Mouse (Mus musculus) limb, embryonic 13.5 days (tissue): ENCODE results near the gene Myl4. TPM values are rescaled to one million over a fixed set of nuclear protein-coding genes. Genes with fewer than 3 reads are reported as not detected.
A peak's percentile ranks its signal among the peaks of the same experiment; 100 is the strongest.

Experiments
- ATAC-seq: fragments of 200-750 bp; cut with Nextera tagmentation; 2 replicates; pipeline ENCODE4 v1.8.0; 2017; ENCODE audit warnings: low read depth, moderate number of reproducible peaks, moderate TSS enrichment; ENCODE audit not compliant: low FRiP score
- H3K27ac ChIP-seq: fragments of 300-500 bp; sonication (generic); 2 replicates; pipeline ENCODE4 v1.5.1; 2015; ENCODE audit warnings: inconsistent platforms, mild to moderate bottlenecking, moderate library complexity
- H3K27me3 ChIP-seq: fragments of 300-500 bp; sonication (generic); 2 replicates; pipeline ENCODE4 v1.6.1; 2015; ENCODE audit warnings: mild to moderate bottlenecking, inconsistent platforms
- H3K36me3 ChIP-seq: fragments of 300-500 bp; sonication (generic); 2 replicates; pipeline ENCODE4 v1.6.1; 2015; ENCODE audit warnings: inconsistent platforms, mild to moderate bottlenecking, moderate library complexity
- H3K4me1 ChIP-seq: fragments of 300-500 bp; sonication (generic); 2 replicates; pipeline ENCODE4 v1.6.1; 2015; ENCODE audit warnings: inconsistent platforms
- H3K4me2 ChIP-seq: fragments of 300-500 bp; sonication (generic); replicated peaks from 2 replicates; pipeline ENCODE4 v1.6.1; 2015; ENCODE audit warnings: inconsistent platforms, mild to moderate bottlenecking, moderate library complexity
- H3K4me3 ChIP-seq: fragments of 300-500 bp; sonication (generic); 2 replicates; pipeline ENCODE4 v1.5.1; 2015; ENCODE audit warnings: moderate library complexity, mild to moderate bottlenecking, inconsistent platforms
- H3K9ac ChIP-seq: fragments of 300-500 bp; sonication (generic); 2 replicates; pipeline ENCODE4 v1.6.1; 2015; ENCODE audit warnings: mild to moderate bottlenecking, inconsistent platforms
- H3K9me3 ChIP-seq: fragments of 300-500 bp; sonication (generic); 2 replicates; pipeline ENCODE4 v1.6.1; 2016; ENCODE audit warnings: inconsistent platforms
- WGBS: fragments of 180-500 bp; shearing (Covaris S2); methylation state at CpG from one replicate; pipeline ENCODE4 v1.1.7; 2015; 5-methylcytosine and 5-hydroxymethylcytosine counted together
- polyA plus RNA-seq: library from polyadenylated mRNA; unstranded; fragments of >200 nt; fragmentation: Nextera tagmentation; extraction: Ambion mirVana; gene quantifications from 2 replicates; pipeline ENCODE4 v1.2.1, GENCODE M21; 2015

Myl4 gene
- polyA plus RNA-seq, 1 experiment from 2014 or later, result 131 TPM

- H3K36me3 ChIP-seq, result no peaks in the 10 kb centered on the region
- no peak overlapping the region for H3K9ac ChIP-seq
- no peak overlapping the region for H3K4me2 ChIP-seq
- H3K4me1 ChIP-seq, result peaks cover 7% of the 10 kb centered on the region
- H3K27ac ChIP-seq, result no peak overlapping the region
- no peaks in the 10 kb centered on the region for H3K9me3 ChIP-seq
- no peak overlapping the region for H3K4me3 ChIP-seq
- 37% methylated on average over 10 of the region's 10 CpGs for WGBS
- ATAC-seq, result peak; percentile 82
- peaks cover 24% of the 10 kb centered on the region for H3K27me3 ChIP-seq
Measured at GRCm38 (mm10) chr11:104576772-104577612, 26.5 kb downstream of the Myl4 start.

- Histone ChIP-seq H3K4me1 (peaks cover 10% of the 10 kb centered on the region), H3K4me2 (no peak overlapping the region), H3K9ac (no peak overlapping the region), H3K9me3 (no peaks in the 10 kb centered on the region), H3K4me3 (no peak overlapping the region), H3K27me3 (peaks cover 13% of the 10 kb centered on the region), H3K36me3 (no peaks in the 10 kb centered on the region), H3K27ac (no peak overlapping the region)
- 21% methylated on average over 5 of the region's 5 CpGs for WGBS
- no peak for ATAC-seq
Measured at GRCm38 (mm10) chr11:104578074-104578473, 27.6 kb downstream of the Myl4 start.

DNA sequence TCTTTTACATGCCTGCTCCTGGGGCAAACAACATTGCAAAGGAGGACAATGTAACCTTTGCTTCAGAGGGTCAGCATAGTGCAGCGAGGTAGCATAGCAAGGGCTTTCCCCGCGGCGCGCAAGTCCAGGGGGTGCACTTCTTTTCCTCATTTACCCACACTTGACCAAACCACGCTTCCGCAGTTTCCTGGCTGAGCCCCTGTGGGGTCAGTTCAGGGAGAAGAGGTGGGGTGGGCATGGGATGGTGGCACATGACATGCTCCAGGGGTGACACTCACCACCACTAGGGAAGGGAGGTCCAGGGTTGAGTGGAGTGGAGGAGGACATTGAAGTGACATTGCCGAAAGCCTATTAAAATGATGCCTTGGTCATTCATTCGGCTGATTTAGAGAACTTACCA, 28.6 kb downstream of the Myl4 start:
- peaks cover 10% of the 10 kb centered on the region for H3K4me1 ChIP-seq
- no peaks in the 10 kb centered on the region for H3K9me3 ChIP-seq
- H3K9ac ChIP-seq, result no peak overlapping the region
- H3K27me3 ChIP-seq, result peaks cover 9% of the 10 kb centered on the region
- no peak for ATAC-seq
- H3K4me3 ChIP-seq, result no peak overlapping the region
- no peaks in the 10 kb centered on the region for H3K36me3 ChIP-seq
- 92% methylated on average over 9 of the region's 9 CpGs for WGBS
- no peak overlapping the region for H3K27ac ChIP-seq
- H3K4me2 ChIP-seq, result 0 out of 2 replicates have a peak overlapping the region, but pooled peaks have one; percentile 7

DNA sequence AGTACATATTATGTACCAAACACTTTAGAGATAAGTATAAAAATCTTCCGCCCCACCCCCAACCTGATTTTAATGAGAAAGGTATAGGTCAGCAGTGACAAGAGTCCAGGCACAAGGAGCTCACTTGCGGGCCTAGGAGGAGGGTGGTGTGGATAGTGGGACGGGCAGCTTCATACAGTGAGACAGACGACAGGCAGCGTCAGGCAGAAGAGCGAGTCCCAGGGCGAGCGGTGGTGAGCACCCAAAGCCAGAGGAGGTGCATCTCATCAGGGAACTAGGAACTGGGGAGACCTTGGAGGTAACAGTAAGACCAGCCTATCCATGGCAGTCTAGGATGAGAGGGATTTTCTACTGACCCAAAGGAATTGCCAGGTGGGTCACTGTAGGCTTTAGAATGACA, 29.1 kb downstream of the Myl4 start:
- 88% methylated on average over 8 of the region's 8 CpGs for WGBS
- Histone ChIP-seq H3K4me2 (no peak overlapping the region), H3K4me3 (no peak overlapping the region), H3K4me1 (peaks cover 10% of the 10 kb centered on the region), H3K27ac (no peak overlapping the region), H3K9me3 (no peaks in the 10 kb centered on the region), H3K9ac (no peak overlapping the region), H3K36me3 (no peaks in the 10 kb centered on the region), H3K27me3 (peaks cover 9% of the 10 kb centered on the region)
- no peak for ATAC-seq

DNA sequence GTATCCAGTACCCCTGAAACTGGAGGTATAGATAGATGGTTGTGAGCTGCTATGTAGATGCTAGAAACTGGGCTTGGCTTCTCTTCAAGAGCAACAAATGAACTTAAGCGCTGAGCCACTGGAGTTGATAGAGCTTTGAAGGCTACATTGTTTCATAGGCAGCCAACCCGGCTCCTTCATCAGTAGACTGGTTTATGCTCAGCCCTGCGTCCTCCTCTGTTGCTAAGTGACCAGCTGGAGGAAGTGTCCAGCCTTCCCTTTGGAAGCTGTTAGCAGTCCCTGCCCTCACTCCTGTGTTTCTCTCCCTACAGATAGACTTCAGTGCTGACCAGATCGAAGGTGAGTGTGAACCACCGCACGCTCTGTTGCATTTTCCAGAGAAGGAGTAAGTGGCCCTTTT, 29.6 kb downstream of the Myl4 start:
- no peak overlapping the region for H3K4me3 ChIP-seq
- 77% methylated on average over 6 of the region's 6 CpGs for WGBS
- peaks cover 10% of the 10 kb centered on the region for H3K4me1 ChIP-seq
- no peak for ATAC-seq
- no peak overlapping the region for H3K4me2 ChIP-seq
- no peak overlapping the region for H3K27ac ChIP-seq
- no peak overlapping the region for H3K9ac ChIP-seq
- H3K9me3 ChIP-seq, result no peaks in the 10 kb centered on the region
- H3K27me3 ChIP-seq, result peaks cover 9% of the 10 kb centered on the region
- H3K36me3 ChIP-seq, result no peaks in the 10 kb centered on the region

- Histone ChIP-seq H3K27ac (no peak overlapping the region), H3K27me3 (peaks cover 9% of the 10 kb centered on the region), H3K36me3 (no peaks in the 10 kb centered on the region), H3K4me3 (no peak overlapping the region), H3K4me1 (peaks cover 10% of the 10 kb centered on the region), H3K4me2 (no peak overlapping the region), H3K9me3 (no peaks in the 10 kb centered on the region), H3K9ac (no peak overlapping the region)
- WGBS, result 87% methylated on average over 5 of the region's 5 CpGs
- no peak for ATAC-seq
Measured at GRCm38 (mm10) chr11:104580606-104581005, 30.1 kb downstream of the Myl4 start.

DNA sequence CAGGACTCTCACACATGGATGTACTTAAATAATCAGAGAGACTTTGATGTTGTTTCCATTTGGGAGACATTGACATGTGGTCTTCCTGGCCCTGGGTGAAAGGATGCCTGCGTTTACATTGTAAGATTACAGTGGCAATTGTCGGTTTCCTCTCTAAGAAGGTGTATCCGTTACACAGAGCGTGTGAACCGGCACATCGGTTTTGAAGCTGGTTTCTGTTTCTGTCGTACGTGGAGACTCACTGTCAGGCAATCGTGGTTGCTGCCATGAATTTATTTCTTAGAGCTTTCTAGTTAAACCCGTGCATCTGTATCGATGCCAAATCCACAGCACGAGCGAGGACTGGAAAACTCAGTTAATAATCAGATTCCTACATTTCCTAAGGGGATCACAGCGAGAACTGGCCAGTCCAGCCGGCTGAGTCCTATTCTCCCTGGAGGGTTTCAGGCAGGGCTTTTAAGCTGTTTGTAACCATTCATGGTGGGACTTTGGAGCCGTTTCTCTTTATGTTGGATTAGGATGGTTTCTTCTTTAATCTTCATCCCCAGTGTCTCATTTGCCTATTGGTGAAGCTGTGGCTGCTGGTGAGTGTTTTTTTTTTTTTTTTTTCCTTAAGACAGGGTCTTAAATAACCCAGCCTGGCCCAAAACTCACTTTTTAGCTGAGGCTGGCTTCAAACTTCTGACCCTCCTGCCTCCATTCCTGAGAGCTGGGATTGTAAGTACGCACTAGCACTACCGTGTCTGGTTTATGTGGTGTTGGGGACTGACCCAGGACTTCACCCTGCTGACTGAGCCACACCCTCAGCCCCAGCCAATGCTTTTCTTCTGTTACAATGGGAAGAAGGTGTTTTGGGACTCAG, 31.2 kb downstream of the Myl4 start:
- H3K36me3 ChIP-seq, result no peaks in the 10 kb centered on the region
- WGBS, result 42% methylated on average over 18 of the region's 18 CpGs
- no peak overlapping the region for H3K27ac ChIP-seq
- H3K9me3 ChIP-seq, result no peaks in the 10 kb centered on the region
- H3K9ac ChIP-seq, result no peak overlapping the region
- H3K27me3 ChIP-seq, result peaks cover 7% of the 10 kb centered on the region
- H3K4me1 ChIP-seq, result peaks cover 10% of the 10 kb centered on the region
- ATAC-seq, result no peak
- H3K4me3 ChIP-seq, result peak overlapping the region; percentile 10; the same call in 1 of the 2 replicates
- H3K4me2 ChIP-seq, result peak overlapping the region; percentile 41

- Histone ChIP-seq H3K4me3 (no peak overlapping the region), H3K4me1 (peaks cover 10% of the 10 kb centered on the region), H3K27ac (no peak overlapping the region), H3K27me3 (peaks cover 2% of the 10 kb centered on the region; the same call in 1 of the 2 replicates), H3K9me3 (no peaks in the 10 kb centered on the region), H3K9ac (no peak overlapping the region), H3K36me3 (no peaks in the 10 kb centered on the region), H3K4me2 (no peak overlapping the region)
- WGBS, result 79% methylated on average over 2 of the region's 2 CpGs
- ATAC-seq, result no peak
Measured at GRCm38 (mm10) chr11:104582308-104582606, 31.8 kb downstream of the Myl4 start.

GRCm38 (mm10) chr11:104582630-104583364, 32.3 kb downstream of the Myl4 start:
- no peak overlapping the region for H3K4me2 ChIP-seq
- ATAC-seq, result no peak

DNA sequence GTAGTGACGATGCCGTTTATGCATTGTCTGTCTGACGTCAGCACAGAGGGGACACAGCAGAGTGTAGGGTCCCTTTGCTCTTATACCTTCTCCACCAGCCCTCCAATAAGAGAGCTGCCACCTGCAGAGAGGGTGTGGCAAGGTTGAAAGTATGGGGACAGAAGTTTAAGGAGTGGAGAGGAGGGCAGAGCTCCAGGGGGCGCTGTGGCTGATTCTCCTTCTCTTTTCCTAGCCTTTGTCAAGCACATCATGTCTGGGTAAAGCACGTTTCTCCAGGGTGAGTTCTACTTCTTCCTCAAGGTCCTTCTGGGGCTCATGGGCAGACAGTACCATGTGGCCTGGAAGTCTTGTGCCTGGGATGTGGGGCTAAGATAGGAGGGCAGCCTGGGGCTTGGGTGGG, 35.0 kb downstream of the Myl4 start:
- ATAC-seq, result no peak
- no peak overlapping the region for H3K9ac ChIP-seq
- H3K27ac ChIP-seq, result no peak overlapping the region
- no peaks in the 10 kb centered on the region for H3K36me3 ChIP-seq
- no peaks in the 10 kb centered on the region for H3K27me3 ChIP-seq
- no peak overlapping the region for H3K4me2 ChIP-seq
- peaks cover 10% of the 10 kb centered on the region for H3K4me1 ChIP-seq
- H3K9me3 ChIP-seq, result peaks cover 4% of the 10 kb centered on the region; the same call in 1 of the 2 replicates
- no peak overlapping the region for H3K4me3 ChIP-seq
- 77% methylated on average over 5 of the region's 5 CpGs for WGBS

More at GRCm38 (mm10) chr11:104582630-104583364, 32.3 kb downstream of the Myl4 start:
- Histone ChIP-seq H3K27me3 (no peaks in the 10 kb centered on the region), H3K4me1 (peaks cover 10% of the 10 kb centered on the region), H3K9me3 (no peaks in the 10 kb centered on the region; the same call in 1 of the 2 replicates), H3K27ac (no peak overlapping the region), H3K36me3 (no peaks in the 10 kb centered on the region), H3K4me3 (no peak overlapping the region), H3K9ac (no peak overlapping the region)
- 66% methylated on average over 13 of the region's 13 CpGs for WGBS

DNA sequence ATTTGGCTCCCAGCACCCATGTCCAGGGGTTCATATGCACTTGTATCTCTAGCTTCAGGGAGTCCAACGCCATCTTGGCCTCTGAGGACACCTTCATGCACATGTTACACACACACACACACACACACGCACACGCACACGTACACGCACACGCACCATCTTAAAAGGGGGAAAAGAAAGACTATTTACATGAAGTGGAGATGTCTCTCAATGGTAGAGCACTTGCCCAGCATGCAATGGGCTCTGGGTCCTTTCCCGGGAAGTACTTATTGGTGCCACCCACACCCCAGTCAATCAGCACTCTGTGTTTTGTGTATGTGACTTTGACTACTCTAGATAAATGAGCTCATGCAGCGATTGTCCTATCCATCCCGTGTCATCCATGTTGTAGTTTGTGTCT, 37.4 kb downstream of the Myl4 start:
- Histone ChIP-seq H3K36me3 (no peaks in the 10 kb centered on the region), H3K9ac (no peak overlapping the region), H3K27ac (no peak overlapping the region), H3K4me1 (no peaks in the 10 kb centered on the region), H3K4me2 (no peak overlapping the region), H3K9me3 (peaks cover 4% of the 10 kb centered on the region; the same call in 1 of the 2 replicates), H3K4me3 (no peak overlapping the region), H3K27me3 (no peaks in the 10 kb centered on the region)
- 89% methylated on average over 9 of the region's 9 CpGs for WGBS
- no peak for ATAC-seq

DNA sequence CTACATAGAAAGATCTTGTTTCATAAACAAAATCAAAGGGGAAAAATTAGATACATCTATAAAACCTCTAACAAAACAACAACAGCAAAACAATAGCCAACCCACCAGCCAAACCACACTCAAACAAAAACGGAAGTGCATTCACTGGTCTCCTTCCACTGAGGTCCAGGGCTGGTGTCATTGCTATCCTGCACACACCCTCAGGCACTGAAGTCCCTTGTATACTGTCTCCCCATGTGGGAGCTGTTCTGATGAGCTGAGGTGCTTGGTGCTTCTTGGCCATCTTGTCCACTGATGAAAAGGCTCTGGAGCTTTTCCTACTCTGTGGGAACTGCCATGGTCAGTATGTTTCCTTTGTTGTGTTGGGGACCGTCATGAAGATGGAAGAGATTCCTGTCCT, 38.0 kb downstream of the Myl4 start:
- no peak for ATAC-seq
- H3K9ac ChIP-seq, result no peak overlapping the region

More for the DNA sequence above, 38.0 kb downstream of the Myl4 start:
- H3K9me3 ChIP-seq, result peaks cover 4% of the 10 kb centered on the region; the same call in 1 of the 2 replicates
- no peak overlapping the region for H3K4me2 ChIP-seq
- H3K4me3 ChIP-seq, result no peak overlapping the region
- no peaks in the 10 kb centered on the region for H3K4me1 ChIP-seq
- WGBS, result 80% methylated on average over 2 of the region's 2 CpGs
- H3K27me3 ChIP-seq, result no peaks in the 10 kb centered on the region
- no peaks in the 10 kb centered on the region for H3K36me3 ChIP-seq
- H3K27ac ChIP-seq, result no peak overlapping the region
